Mouse (Mus musculus) heart, embryonic 11.5 days (tissue): Measurements from ENCODE around the gene 4930455H04Rik. TPM values are rescaled to one million over a fixed set of nuclear protein-coding genes. Genes with fewer than 3 reads are reported as not detected.

Experiments used
- ATAC-seq: fragments of 200-750 bp; cut with Nextera tagmentation; replicated peaks from 2 replicates; pipeline ENCODE4 v1.8.0; 2017; ENCODE audit warnings: moderate library complexity; ENCODE audit not compliant: insufficient number of reproducible peaks, low FRiP score, low TSS enrichment
- H3K27ac ChIP-seq: fragments of 300-500 bp; sonication (generic); 2 replicates; pipeline ENCODE4 v1.5.1; 2014; ENCODE audit warnings: mild to moderate bottlenecking, low read depth, low read length
- H3K27me3 ChIP-seq: fragments of 300-500 bp; sonication (generic); 2 replicates; pipeline ENCODE4 v1.6.1; 2014; ENCODE audit warnings: mild to moderate bottlenecking, low read length, mixed read lengths; ENCODE audit not compliant: control insufficient read depth, insufficient read depth
- H3K36me3 ChIP-seq: fragments of 300-500 bp; sonication (generic); 2 replicates; pipeline ENCODE4 v1.6.1; 2014; ENCODE audit warnings: mild to moderate bottlenecking, low read length, moderate library complexity, mixed read lengths; ENCODE audit not compliant: control insufficient read depth, insufficient read depth
- H3K4me1 ChIP-seq: fragments of 300-500 bp; sonication (generic); 2 replicates; pipeline ENCODE4 v1.6.1; 2014; ENCODE audit warnings: low read length; ENCODE audit not compliant: control insufficient read depth, insufficient read depth
- H3K4me2 ChIP-seq: fragments of 300-500 bp; sonication (generic); 2 replicates; pipeline ENCODE4 v1.6.1; 2014; ENCODE audit warnings: mild to moderate bottlenecking, moderate library complexity
- H3K4me3 ChIP-seq: fragments of 300-500 bp; sonication (generic); 2 replicates; pipeline ENCODE4 v1.5.1; 2014; ENCODE audit warnings: low read depth, low read length
- H3K9ac ChIP-seq: fragments of 300-500 bp; sonication (generic); 2 replicates; pipeline ENCODE4 v1.6.1; 2014; ENCODE audit warnings: mild to moderate bottlenecking, low read depth, low read length, moderate library complexity
- H3K9me3 ChIP-seq: fragments of 300-500 bp; sonication (generic); replicated peaks from 2 replicates; pipeline ENCODE4 v1.6.1; 2016; ENCODE audit warnings: low read length; ENCODE audit not compliant: control insufficient read depth
- WGBS: fragments of 180-500 bp; shearing (Covaris S2); extraction: QIAGEN DNeasy Blood & Tissue Kit; methylation state at CpG from one replicate; pipeline ENCODE4 v1.1.7; 2014; ENCODE audit not compliant: insufficient replicate concordance; 5-methylcytosine and 5-hydroxymethylcytosine counted together
- polyA plus RNA-seq: library from polyadenylated mRNA; unstranded; fragments of >200 nt; fragmentation: Nextera tagmentation; extraction: Ambion mirVana; gene quantifications from 2 replicates; pipeline ENCODE4 v1.2.1, GENCODE M21; 2014

The 4930455H04Rik gene
- polyA plus RNA-seq, 1 experiment from 2014 or later = not detected

DNA sequence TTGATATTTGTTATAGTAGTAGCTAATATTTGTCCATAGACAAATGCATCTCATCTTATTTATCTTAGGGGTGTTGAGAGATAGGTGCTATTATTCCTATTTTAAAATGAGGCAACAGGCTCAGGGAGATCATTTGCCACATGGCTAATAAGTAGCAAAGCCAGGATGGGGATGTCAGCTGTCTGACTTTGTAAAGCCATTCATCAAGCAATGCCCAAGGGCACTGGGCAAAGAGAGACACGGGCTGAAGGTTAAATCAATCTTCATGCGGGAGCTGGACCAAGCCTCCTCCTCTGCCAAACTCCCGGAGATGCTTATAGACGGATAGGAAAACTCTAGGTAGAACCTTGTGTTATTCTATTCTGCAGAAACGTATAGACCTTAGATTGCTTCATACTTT, 1.7 kb downstream of the 4930455H04Rik start:
- Histone ChIP-seq H3K9ac (no peak overlapping the region), H3K4me1 (peaks cover 5% of the 10 kb centered on the region; the same call in 1 of the 2 replicates), H3K27ac (no peak overlapping the region), H3K4me2 (no peak overlapping the region), H3K36me3 (no peaks in the 10 kb centered on the region), H3K27me3 (no peaks in the 10 kb centered on the region), H3K4me3 (no peak overlapping the region), H3K9me3 (no peaks in the 10 kb centered on the region)
- ATAC-seq = no peak
- 75% methylated on average over 5 of the region's 5 CpGs for WGBS

DNA sequence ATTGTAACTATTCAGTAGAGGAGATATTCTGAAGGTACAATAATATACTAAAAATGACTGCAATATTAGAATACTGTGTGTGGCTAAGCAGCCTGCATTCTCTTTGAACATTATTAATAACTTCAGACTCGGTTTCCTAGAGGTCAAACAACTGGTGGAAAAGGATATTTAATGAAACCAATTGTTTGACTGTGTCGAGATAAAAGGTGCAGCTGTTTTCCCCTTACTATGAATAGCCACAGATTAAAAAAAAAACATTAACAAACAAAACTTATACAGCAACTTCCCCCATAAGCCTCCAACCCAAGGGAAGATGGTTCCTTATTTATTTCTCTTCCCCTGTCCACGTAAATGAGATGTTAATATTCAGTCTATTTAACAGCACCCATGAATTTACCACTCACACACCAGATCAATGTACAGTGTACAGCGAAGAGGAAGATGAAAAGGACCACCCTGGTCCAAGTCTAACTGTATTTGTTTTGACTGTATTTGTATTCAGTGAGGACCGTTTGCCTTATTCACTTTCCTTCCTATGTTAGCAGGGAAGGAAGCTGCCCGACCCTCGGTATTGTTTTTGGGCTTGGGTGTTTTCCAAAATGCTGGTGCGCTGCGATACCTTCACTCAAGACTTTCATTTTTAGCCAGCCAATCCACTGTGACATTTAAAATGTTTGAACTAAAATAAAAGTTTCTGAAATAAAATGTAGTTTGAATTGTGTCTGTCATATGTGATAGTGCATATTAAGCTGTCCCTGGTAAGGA, 13.9 kb downstream of the 4930455H04Rik start:
- Histone ChIP-seq H3K9ac (no peak overlapping the region), H3K4me1 (no peaks in the 10 kb centered on the region), H3K9me3 (no peaks in the 10 kb centered on the region), H3K4me2 (no peak overlapping the region), H3K27ac (no peak overlapping the region), H3K27me3 (no peaks in the 10 kb centered on the region), H3K4me3 (no peak overlapping the region), H3K36me3 (no peaks in the 10 kb centered on the region)
- 68% methylated on average over 9 of the region's 9 CpGs for WGBS
- no peak for ATAC-seq

DNA sequence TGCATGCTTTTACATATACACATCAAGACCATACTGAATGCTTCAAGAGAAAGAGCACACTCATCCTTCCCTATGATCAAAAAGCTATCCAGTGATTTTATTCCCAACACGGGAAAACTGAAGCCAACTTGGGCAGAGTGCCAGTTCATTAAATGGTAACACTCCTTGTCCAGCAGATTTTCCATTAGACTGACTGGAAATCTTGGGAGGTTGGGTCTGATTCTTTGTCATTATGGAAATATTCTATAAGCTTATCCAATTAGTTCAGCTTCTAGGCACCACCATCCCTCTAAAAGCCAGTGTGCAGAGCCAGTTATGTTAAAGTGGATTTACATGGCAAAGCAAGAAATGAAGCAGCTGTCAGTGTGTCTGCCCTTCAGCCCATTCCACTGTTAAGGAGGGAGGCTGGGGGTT, 17.0 kb downstream of the 4930455H04Rik start:
- Histone ChIP-seq H3K4me2 (no peak overlapping the region), H3K9ac (no peak overlapping the region), H3K4me1 (no peaks in the 10 kb centered on the region), H3K36me3 (no peaks in the 10 kb centered on the region), H3K27ac (no peak overlapping the region), H3K9me3 (no peaks in the 10 kb centered on the region), H3K4me3 (no peak overlapping the region), H3K27me3 (no peaks in the 10 kb centered on the region)
- WGBS = 53% methylated on average over 1 of the region's 1 CpGs
- ATAC-seq = no peak

DNA sequence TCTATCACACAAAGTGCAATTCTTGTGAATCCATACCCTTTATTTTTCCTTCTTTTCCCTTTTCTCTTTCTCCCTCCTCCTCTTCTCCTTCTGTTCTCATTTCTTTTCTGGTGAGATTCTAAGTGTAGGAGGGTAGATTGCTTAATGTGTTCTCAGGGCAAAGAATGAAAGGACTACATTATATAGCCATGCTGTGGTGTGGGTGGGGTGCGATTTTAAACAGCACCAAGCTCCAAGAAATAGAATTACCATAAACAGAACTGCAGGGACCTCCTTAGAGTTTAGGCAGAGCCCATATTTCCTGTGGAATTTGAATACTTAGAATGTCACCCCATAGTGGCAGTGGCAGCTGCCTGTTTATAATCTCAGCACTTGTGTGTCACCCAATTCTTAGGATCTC, 17.7 kb downstream of the 4930455H04Rik start:
- H3K9me3 ChIP-seq = no peaks in the 10 kb centered on the region
- WGBS = 65% methylated on average over 1 of the region's 1 CpGs

DNA sequence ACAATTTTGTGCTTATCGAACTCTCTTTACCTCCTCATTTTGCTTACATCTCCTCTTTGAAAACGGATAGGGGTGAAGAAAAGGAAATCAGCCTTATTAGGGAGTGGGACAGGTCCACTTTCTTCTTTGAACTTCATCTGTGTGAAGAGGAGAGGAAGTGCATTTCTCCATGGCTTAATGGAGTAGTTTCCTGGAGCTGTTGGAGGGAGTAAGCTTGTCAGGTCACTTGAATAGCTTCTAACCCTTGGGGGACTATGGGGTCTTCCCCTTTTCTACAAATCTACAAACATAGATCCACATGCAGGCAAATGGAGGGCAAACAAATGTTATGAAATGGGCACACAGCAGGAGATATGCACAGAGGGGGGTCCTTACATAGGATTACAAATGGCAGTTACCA, 18.4 kb downstream of the 4930455H04Rik start:
- no peak for ATAC-seq
- 55% methylated on average over 2 of the region's 2 CpGs for WGBS
- H3K9ac ChIP-seq = no peak overlapping the region

More for the DNA sequence above, 17.7 kb downstream of the 4930455H04Rik start:
- Histone ChIP-seq H3K4me3 (no peak overlapping the region), H3K36me3 (no peaks in the 10 kb centered on the region), H3K27ac (no peak overlapping the region), H3K9ac (no peak overlapping the region), H3K4me2 (no peak overlapping the region), H3K4me1 (no peaks in the 10 kb centered on the region), H3K27me3 (no peaks in the 10 kb centered on the region)
- no peak for ATAC-seq

DNA sequence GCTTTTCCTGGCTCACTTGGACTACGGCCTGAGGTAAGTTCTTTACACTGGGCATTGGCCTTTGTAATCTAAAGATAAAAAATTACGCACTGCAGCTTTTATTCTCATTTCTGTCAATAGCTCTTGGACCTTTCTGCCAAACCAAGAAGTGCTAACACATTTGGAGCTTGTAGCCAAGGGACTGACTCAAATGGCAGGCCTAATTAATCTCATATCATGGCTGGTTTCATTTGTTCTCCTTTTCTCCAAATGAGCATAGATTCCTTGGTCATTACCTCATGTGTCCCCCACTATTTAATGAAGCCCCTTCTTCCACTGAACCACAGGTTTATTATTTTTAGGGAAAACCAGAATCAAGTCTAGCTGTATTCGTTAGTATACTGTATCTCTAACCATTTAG, 20.2 kb downstream of the 4930455H04Rik start:
- no peak overlapping the region for H3K9ac ChIP-seq
- H3K4me3 ChIP-seq = no peak overlapping the region
- H3K36me3 ChIP-seq = no peaks in the 10 kb centered on the region

More for the DNA sequence above, 18.4 kb downstream of the 4930455H04Rik start:
- H3K4me2 ChIP-seq = no peak overlapping the region
- H3K4me1 ChIP-seq = no peaks in the 10 kb centered on the region
- no peak overlapping the region for H3K4me3 ChIP-seq
- H3K9me3 ChIP-seq = no peaks in the 10 kb centered on the region
- H3K27me3 ChIP-seq = no peaks in the 10 kb centered on the region
- no peak overlapping the region for H3K27ac ChIP-seq
- no peaks in the 10 kb centered on the region for H3K36me3 ChIP-seq

DNA sequence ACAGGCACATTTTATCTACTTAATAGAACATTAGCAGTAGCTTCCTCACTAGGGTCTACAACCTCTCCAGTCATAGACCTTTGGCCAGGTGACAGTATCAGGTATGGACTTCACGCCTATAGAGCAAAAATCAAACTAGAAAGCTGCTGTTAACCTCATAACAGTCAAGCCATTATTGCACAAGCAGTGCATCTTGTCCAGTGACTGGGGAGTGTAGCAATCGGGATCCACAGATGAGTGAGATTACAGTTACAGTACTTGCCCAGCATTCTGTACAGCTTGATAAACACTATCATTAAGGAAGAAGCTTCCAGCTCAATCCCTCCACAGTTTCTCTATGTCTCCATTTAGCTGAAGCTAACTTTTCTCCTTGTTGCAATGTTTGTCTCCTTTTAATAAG, 23.1 kb downstream of the 4930455H04Rik start:
- no peak for ATAC-seq
- 71% methylated on average over 2 of the region's 2 CpGs for WGBS

More for the DNA sequence above, 20.2 kb downstream of the 4930455H04Rik start:
- Histone ChIP-seq H3K4me1 (no peaks in the 10 kb centered on the region), H3K4me2 (no peak overlapping the region), H3K27ac (no peak overlapping the region), H3K9me3 (no peaks in the 10 kb centered on the region), H3K27me3 (no peaks in the 10 kb centered on the region)
- WGBS = 80% methylated on average over 3 of the region's 3 CpGs
- no peak for ATAC-seq

DNA sequence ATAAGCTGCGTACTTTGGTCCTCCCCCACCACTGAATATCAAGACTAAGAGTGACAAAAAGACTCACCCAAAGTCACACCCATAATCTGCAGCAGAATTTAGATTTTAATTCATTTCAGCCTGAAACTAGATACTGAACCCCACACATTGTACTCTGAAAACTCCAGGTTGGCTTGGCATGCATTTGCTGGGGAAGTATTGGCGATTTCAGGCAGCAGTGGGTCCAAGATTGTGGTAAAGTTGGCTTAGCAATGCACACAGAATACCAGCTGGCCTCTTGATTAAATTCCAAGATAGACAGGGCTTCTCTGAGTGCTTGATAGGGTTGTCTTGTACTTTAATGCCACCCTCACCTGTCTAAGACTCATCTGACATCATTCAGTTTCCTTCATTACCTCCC, 24.9 kb downstream of the 4930455H04Rik start:
- Histone ChIP-seq H3K9ac (no peak overlapping the region), H3K36me3 (no peaks in the 10 kb centered on the region), H3K4me2 (no peak overlapping the region), H3K9me3 (no peaks in the 10 kb centered on the region), H3K4me3 (no peak overlapping the region), H3K27me3 (no peaks in the 10 kb centered on the region), H3K4me1 (no peaks in the 10 kb centered on the region), H3K27ac (no peak overlapping the region)
- ATAC-seq = no peak
- 76% methylated on average over 2 of the region's 2 CpGs for WGBS

More for the DNA sequence above, 23.1 kb downstream of the 4930455H04Rik start:
- no peaks in the 10 kb centered on the region for H3K27me3 ChIP-seq
- H3K9ac ChIP-seq = no peak overlapping the region
- H3K4me1 ChIP-seq = no peaks in the 10 kb centered on the region
- no peaks in the 10 kb centered on the region for H3K9me3 ChIP-seq
- H3K4me3 ChIP-seq = no peak overlapping the region
- no peaks in the 10 kb centered on the region for H3K36me3 ChIP-seq
- H3K27ac ChIP-seq = no peak overlapping the region
- no peak overlapping the region for H3K4me2 ChIP-seq
